Mouse (Mus musculus): Measurements from ENCODE around the gene Coro6.

Coro6 gene

DNA sequence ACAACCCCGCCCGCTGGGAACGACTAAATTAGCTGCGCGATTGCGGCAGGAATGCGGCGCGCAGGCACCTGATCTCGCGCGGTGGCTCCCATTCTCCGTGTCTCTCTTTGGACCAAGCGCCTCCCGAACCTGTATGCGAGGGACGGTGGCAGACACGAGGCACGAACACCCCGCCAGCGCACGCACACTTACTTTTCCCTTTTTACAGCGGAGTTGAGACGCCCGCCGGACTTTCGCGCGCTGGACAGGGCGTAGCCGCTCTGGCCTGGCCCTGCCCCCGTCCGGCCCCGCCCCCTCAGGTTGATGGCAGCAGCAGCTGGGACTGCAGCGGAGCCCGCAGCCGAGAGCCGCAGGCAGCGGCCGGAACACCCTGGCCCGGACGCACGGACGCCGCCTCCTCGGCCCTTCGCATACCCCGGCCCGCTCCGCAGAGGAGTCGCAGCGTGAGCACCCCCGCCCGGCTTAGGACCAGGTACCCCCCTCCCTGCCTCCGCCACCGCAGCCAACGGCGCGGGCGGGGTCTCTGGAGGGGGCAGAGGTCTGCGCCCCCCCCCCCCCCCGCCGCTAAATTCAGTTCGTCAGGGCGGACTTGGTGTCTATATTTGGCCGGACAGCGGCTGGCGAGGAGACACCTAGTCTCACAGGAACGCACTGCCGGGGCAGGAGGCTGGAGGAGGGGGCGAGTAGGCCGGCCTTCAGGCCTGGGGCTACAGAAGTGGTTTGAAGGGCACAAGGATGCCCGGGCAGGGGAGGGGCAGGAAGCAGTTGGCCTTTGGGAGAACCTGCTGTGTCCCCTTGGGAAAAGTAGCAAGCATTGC is at the start of gene Coro6:
Gene Coro6, plus strand, starts transcription at position 129 of the 818 bp plus-strand sequence.
- DNase-seq (ENCODE audit: low read depth, low spot score), result peak; percentile 73

DNA sequence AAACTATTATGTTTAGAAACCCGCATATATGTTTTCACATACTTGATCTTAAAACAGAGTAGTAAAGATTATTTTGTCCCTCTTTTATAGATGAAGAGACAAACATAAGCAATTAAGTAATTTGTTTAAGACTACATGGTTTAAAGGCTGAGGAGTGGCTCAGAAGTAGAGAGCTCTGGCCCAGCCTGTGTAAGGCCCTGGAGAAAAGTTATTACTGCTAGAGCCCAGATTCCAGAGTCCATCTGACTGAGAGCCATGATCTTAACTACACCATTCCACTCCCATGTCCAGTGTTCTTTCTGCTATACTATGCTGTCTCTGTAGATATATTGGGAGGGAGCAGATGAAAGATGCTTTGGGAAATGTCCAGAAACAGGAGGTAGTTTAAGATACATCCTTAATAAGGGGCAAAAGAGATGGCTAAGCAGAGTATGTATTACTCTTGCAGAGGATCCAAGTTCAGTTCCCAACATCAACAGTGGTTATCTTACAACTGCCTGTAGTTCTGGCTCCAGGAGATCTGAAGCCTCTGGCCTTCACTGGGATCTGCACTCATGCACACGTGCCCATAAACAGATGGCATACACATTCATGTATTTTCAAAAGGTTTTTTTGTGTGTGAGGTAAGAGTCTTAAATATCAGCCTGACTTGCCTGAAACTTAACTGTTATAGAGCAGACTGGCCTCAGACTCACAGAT is 47.9 kb upstream of the Coro6 start:
- DNase-seq (ENCODE audit: low read depth, low spot score), result no peak

DNA sequence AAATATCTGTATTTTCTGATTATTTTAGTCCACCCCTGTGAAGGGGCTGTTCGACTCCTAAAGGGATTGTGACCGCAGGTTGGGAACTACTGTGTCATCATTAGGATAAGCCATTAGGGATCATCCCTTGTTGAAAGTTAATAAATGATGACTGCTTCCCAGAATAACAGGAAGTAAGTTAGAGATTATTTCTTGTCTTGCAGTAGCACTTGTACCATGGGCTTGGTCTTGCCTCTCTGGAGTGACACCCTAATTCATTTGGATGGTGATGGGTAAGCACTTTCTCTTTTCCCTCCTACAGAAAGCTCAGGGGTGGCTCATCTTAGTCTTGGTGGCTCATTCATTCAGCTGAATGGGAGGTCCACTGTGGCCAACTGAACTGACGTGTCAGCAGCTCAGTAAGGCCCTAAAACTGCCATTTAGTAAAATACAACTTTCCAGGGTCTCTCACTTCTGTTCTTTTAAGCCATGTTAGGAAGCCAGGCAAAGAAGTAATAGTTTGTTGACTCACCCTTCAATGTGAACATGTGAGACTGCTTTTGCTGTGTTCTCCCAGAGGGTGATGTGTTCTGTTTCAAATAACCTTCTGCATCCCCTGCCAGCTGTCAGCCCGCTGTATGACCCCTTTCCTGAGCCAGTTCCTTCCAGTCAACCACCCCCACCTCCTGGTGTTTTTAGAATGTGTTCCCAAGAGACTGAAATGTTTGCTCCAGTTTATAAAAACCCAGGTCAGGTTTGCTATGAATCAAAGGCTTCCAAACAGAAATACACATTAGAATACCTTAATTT is 45.8 kb upstream of the Coro6 start:
- DNase-seq (ENCODE audit: low read depth, low spot score), result no peak

DNA sequence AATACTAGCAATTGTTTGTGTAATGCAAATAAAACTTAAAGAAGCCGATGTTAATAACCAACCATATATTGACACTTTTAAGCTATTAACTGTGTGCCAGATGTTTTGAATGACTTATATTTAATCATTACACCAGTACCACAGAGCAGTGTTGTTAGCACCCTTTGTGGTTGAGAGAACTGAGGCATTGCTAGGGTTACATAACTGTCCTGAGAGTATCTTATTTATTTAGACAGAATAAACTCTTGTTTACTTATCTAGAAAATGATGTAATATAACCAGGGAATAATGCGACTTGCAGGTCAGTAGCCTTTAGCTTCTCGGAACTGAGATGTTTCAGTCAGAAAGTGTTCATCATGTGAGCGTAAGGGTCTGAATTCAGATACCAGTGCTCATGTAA is 44.2 kb upstream of the Coro6 start:
- no peak for DNase-seq (ENCODE audit: low read depth, low spot score)

DNA sequence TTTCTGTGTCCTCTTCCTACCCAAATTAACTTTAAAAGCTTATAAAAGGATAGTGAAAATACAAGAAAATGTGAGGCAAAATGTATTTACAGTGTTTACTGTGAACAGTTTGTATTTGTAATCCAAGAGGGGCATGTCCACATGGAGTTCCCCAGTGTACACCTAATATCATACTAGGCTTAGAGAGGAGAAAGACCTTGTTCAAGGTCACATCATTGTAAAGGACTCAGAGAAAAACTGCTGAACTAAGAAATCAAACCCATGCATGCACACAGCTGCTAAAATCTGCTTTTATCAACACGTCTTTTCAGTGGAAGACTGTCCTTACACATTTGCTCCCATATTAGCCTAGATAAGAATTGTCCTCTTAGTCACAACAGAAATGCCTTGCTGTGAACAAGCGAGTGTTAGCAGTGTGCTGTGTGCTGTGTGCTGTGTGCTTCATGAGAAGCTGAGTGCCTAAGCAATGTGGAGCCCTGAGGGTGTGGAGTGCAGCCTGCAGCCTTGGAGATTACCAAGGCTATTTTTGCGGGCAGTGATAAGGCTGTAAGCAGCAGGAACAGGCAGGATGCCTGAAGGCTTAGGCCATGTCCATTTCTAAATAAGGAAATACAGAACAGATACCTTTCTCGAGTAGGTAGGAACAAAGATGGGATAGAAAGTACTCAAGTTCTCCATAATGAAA is 38.9 kb upstream of the Coro6 start:
- DNase-seq (ENCODE audit: low read depth, low spot score), result no peak

DNA sequence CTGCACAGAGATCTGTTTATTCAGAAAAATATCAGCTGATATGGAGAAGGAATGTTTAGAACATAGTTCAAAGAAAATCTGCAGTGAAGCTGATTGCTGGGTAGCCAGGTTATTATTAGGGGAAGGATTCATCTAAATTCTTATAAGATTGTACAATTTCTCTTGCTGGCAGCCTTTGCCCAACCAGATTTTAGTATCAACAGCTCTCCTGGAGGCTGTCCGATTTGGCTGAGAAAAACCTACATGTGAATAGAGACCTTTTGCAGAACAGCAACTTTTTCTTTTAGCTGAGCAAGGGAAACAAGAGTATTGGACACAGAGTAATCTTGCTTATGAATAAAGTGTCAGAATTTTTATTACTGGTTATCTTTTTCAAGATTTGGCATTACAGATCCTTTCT is 33.8 kb upstream of the Coro6 start:
- no peak for DNase-seq (ENCODE audit: low read depth, low spot score)

DNA sequence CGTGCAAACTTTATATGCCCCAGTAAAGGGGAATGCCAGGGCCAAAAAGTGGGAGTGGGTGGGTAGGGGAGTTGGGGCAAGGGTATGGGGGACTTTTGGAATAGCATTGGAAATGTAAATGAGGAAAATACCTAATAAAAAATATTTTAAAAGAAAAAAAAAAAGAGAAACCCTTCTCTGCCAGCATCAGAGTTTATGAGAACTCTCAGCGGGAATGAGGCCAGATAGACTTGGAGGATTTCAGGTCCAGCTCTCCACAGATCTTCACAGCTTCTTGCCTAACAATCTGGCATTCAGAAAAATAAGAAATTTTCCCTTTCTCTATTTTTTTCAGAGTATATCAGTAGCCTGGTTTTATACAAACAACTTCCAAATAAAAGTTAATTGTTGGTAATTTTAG is 25.2 kb upstream of the Coro6 start:
- no peak for DNase-seq (ENCODE audit: low read depth, low spot score)

DNA sequence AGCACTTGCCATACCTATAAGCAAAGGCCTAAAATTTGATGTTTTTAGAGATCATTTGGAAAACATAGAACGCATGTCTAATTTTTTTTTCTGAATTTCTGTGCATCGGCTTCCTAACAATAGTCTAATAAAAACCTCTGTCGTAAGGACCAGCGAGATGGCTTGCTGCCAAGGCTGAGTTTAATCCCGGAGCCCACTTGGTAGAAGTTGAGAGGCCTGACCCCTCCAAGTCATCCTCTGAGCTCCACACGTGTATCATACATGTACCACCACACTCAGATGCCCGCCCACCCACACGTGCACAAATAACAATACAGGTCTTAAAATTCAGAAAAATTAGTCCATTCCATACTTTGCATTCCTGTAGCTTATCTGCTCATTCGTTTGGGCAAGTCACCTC is 22.1 kb upstream of the Coro6 start:
- DNase-seq (ENCODE audit: low read depth, low spot score), result no peak

DNA sequence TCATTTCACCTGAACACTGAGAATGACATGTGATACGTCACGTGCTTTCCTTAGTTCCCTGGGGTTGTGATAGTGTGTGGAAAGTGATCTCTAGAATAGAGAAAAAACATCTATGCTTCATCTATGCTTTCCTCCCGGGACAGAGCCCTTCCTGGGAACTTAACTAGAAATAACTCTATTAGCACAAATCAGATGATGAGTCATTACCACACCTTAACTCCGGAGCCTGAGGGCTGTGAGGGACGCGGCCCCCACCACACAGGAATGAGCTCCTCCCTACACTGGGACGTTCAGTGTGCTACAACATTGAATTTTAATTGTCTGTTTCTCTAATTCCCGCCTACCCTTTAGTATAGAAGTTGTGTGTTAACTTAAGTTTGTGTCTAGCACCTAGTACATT is 21.2 kb upstream of the Coro6 start:
- no peak for DNase-seq (ENCODE audit: low read depth, low spot score)

DNA sequence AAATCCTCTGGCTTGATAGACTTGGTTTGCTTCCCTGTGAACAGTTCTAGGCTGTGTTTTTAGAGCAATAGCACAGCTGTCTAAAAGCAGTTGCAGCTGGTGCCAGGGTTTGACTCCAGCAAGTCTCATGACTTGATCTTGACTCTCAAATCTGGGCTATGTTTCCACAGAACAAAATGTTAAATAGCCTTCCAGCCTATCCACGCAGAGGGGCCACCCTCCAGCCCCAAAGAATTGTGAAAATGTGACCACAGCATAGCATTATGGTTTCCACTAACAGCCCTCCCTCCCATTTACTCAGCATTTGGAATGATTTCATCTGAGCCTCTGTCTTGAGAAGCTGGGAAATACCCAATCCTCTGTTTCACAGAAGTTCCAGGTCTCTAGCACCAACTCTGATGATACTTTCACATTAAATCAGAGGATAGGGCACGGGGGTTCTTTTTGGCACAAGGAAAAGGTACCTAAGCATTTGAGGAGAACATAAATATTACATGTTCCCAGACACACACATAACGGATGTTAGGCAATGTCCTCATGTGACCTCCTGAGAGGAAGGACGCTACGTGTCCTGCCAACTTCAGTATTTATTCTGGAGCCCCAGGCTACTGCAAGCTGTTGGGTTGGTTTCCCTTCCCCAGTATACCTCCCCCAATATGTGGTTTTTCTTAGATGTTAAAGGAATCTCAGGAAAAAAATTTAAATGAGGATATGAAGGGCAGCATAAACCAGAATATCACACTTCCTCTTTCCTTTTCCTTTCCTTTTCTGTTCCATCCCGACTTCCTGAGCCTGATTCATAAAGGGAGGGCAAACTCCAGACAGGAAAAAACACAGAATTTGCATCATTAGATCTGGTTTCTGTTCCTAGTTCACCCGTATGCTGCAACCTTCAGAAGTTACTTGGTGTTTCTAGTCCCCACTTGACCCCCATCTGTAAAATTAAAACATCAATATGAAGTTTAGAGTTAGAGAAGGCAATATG is 19.7 kb upstream of the Coro6 start:
- no peak for DNase-seq (ENCODE audit: low read depth, low spot score)

DNA sequence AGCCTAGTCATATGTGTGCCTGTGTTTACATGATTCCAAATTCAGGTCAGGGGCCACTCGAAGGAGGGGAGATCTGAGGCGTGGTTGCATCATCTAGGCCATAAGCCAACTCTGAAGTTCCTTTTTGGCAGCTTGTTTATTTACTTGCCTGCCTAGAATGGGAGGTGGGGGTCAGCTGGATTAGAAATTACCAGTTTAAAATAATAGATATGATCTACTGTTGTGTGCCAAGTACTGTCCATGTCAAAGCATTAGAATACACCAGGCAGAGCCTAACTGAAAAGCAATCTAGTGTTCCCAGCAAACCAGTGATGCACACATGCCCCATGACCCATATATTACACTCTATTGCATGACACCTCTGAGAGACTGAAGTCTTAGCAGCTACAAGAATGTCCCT is 17.3 kb upstream of the Coro6 start:
- no peak for DNase-seq (ENCODE audit: low read depth, low spot score)

DNA sequence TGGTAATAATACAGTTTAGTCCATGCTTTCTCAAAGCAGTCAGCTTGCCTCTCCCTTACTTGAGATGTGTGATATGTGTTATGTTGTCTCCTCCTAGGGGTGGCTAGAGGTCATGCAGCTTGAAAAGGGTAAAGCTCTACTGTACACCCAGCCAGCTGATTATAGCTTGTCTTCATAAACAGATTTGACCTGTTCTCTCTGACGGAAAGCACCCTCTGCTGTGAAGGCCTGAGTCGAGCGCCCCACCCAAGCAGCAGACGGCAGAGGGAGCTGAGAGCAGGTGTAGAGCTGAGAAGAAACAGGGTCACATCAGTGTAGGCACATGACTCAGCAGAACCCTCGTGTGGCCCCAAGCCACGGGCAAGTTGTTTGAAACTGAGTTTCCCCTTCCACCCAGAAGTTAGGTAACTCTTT is 15.6 kb upstream of the Coro6 start:
- DNase-seq (ENCODE audit: low read depth, low spot score), result peak; percentile 82

DNA sequence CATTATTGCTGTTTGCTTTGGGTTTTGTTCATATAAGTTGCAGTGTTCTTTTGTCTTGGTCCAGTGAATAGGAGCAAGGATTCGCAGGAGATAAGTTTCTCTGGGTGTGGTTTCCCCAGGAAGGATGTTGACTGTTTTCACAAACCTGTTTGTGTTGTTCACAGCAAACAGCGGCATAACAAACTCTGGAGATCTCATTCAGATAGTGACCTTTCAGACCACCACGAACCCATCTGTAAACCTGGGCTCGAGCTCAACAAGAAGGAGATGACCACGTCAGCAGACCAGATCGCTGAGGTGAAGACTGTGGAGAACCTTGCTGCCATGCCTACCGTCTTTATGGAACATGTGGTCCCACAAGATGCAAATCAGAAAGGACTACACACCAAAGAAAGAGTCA is 13.0 kb upstream of the Coro6 start:
- no peak for DNase-seq (ENCODE audit: low read depth, low spot score)

DNA sequence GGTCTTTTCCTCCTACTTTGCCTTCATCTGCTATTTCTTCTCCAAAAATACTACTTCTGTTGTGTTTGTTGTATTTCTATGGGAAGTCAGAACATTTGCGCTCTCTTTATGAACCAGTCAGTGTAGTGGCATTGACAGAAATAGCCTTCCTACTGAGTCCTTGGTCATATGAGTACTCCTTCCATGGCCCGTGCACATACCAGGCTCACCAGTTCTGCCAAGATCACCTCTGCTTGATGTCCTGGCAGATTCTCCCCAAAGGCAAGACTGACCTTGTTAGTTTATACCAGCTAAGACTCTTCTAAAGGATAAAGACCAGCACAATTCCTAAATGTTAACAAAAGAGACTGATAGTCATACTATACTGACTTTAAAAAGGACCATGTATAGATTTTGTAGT is 10.5 kb upstream of the Coro6 start:
- no peak for DNase-seq (ENCODE audit: low read depth, low spot score)

DNA sequence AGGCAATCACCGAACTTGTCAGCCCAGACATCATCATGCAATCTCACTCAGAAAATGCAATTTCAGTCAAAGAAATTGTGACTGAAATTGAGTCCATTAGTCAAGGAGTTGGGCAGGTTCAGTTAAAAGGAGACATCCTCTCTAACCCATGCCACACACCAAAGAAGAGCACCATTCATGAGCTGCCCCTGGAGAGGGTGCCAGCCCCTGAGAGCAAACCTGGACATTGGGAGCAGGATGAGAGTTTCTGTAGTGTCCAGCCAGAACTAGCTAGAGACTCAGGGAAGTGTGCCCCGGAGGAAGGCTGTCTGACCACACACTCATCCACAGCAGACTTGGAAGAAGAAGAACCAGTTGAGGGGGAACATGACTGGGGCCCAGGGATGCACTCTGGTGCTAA is 8.8 kb upstream of the Coro6 start:
- no peak for DNase-seq (ENCODE audit: low read depth, low spot score)

DNA sequence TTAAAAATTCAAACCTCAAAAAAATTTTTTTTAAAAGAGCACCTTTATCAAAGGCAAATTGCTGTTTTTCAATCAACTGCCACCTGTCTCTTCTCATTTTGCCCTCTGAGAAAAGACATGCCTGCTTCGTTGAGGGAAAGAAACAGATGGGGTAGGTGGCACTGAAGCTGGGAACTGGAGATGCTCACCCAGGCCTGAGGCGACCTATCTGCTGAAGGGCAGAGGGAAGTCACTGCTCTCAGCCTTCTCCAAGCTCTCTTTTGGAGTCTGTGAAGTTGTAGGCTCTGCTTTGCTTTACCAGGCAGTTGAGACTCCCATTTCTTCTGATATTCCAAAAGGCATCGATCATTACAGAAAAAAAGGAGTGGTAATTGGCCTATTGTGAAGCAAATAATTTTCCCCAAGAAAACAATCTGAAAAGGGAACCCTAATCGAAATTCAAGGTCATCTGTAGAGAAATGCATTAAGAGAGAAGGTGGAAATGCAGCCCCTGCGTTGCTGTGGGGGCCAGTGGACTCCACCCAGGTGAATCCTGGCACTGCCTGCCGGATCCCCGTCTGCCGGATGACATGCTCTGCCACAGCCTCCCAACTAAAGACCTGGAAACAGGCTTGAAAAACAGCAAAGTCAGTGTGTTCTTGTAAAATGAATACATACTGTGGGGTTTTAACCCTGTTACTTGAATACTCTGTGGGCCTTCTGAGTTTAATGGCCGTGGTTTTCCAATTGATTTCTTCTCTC is 6.3 kb upstream of the Coro6 start:
- DNase-seq (ENCODE audit: low read depth, low spot score), result peak; percentile 71

DNA sequence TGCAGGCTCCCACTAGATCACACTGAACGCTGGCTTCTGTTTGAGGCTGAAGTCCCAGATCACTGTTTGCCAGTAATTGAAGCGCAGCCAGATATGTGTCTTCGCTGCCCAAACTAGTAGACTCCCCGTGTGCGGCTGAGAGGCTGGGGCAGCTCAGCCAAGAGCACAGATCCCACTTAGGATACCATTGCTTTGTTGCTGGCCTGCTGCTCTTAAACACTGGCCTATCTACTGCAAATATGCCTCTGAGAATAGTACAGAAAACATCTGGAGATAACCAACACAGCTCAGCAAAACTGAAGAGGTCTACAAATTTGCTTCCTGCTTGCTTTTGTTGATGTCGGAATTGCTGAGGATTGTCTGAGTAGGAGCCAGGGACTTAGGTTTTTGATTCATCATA is 5.3 kb upstream of the Coro6 start:
- DNase-seq (ENCODE audit: low read depth, low spot score), result no peak

DNA sequence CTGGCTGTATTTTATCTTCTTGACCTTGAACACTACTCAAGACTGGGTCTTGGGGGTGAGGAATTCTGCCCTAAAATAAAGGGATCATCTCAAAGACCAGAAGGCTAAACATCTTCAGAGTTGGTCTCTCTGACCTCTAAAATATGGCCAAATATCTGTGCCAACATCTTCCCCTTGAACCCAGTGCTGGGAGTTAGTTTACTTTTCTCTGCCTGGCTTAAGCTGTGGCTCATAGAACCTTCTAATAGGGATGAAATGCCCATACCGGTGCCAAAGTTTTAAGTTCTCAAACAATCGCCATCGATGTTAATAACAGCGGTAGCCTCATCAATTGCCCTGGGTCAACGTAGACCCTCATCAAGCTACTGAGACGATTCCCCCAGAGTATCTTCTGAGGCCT is 355 bp upstream of the Coro6 start:
- DNase-seq (ENCODE audit: low read depth, low spot score), result no peak

DNA sequence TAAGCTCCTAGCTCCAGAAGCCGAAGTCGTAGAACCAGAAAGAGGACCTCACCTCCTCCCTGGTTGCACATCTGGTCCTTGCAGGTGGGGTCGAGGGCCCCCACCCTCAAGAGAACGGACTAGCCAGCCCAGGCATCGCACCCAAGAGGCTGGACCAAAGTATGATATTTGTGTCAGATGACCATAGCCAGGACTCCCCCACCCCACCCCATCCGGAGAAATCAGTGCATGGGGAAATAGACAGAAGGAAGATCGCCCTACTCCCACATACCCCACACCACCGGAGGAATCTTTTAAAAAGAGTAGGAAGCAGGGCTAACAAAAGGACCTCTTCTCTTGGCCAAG is 862 bp downstream of the Coro6 start:
- no peak for DNase-seq (ENCODE audit: low read depth, low spot score)

DNA sequence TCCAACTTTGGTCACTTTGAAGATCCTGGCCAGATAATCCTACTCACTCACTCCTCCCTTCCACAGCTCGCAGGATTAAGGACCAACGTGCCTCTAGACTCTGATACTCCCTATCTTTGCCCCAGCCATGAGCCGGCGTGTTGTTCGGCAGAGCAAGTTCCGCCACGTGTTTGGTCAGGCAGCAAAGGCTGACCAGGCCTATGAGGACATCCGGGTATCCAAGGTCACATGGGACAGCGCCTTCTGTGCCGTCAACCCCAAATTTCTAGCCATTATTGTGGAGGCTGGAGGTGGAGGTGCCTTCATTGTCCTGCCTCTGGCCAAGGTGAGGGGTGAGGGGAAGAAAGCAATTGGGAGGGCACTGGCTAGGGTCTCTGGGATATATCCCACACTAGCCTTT is 1.6 kb downstream of the Coro6 start:
- no peak for DNase-seq (ENCODE audit: low read depth, low spot score)
